Mouse (Mus musculus): ENCODE measurements around the gene Rftn1.
"Not testable (repeated sequence)": the region's sequence is repeated elsewhere in the genome, so short reads cannot be mapped to it uniquely, and the experiment has no call there.

Rftn1 gene

DNA sequence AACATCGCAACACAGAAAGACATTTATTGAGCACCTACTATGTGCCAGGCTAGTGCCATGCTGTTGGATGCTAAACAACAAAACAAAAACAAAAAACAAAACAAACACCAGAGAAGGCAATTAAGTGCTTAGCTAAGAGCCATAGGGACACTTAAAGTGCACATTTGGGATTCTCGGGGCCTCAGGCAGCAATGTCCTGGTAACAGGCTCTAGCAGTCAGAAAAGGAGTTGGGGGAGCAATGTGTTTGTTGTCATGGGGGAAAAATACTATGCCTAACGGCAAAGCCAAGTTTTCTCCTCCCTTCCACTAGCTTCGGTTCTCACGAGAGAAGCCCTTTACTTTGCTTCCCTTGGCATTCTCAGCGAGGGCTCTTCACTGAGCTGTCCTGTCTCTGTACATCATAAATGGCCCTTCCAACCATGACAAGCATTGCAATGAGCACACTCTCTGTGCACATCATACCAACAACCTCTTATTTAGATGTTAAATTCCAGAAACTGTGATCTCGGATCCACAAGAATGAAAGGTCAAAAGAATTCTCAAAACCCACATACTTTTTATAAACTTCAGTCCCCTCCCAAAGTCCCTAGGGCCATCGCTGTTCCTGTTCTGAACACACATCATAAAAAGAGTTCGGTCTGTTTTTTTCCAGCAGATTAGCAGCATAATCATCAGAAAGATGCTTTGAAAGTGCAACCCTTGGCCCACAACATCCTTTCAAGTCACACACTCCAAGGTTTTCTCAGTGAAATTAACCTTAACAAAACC is 63.2 kb downstream of the Rftn1 start:
- no peak for DNase-seq (ENCODE audit: low spot score)

DNA sequence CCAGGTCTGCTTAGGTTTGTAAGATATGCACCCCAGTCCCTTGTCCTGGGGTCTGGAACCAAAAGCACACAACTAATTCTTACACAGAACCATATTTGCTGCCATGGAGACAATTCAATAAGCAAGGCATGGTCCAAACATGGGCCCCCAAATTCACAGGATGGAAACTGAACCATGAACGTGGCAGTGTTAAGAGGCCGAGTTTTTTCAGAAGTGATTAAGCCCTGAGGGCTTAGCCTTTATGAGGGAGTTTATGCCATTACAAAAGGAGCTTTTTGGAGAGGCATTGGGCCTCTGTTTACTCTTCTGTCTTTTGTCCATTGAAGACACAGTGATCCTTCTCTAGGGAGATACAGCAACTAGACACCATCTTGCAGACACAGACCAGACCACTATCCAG is 63.9 kb downstream of the Rftn1 start:
- DNase-seq (ENCODE audit: low spot score): no peak

DNA sequence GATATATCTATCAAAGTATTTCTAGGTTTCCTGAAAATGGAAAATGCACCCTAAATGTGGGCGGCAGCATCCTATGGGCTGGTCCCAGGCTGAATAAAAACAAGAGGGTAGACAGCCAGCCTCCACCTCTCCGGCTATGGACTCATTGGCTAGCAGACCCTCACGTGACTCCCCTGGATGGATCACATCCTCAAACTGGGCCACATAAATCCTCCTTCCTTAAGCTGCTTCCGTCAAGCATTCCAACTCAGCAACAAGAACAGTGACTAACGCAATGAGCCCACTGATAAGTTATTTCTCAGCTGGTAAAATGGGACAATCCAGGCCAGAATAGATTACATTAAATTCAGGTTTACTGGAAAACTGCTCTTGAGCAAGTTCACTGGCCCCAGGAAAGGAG is 64.6 kb downstream of the Rftn1 start:
- DNase-seq (ENCODE audit: low spot score): no peak

DNA sequence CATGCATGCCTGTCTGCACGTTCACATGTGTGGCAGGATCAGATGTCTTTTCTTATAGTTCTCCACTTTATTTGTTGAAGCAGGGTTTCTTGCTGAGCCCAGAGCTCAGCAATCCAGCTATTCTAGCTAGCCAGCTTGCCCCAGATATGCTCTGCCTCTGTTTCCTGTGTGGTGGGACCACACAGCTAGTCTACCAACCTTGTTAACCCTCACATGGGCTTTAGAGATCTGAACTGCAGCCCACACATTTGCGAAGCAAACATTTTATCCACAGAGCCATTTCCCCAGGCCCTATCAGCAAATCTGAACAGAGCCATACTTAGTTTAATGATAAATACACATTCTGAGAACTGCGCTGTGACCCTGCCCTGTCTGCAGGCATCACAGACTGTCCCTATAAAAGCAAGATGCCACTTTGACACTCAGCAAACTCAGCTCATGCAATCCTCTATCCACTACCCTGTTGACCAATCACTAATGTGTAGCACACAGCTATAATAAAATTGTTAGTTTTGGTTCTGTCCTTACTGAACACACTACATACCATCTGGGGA is 65.2 kb downstream of the Rftn1 start:
- DNase-seq (ENCODE audit: low spot score): no peak

DNA sequence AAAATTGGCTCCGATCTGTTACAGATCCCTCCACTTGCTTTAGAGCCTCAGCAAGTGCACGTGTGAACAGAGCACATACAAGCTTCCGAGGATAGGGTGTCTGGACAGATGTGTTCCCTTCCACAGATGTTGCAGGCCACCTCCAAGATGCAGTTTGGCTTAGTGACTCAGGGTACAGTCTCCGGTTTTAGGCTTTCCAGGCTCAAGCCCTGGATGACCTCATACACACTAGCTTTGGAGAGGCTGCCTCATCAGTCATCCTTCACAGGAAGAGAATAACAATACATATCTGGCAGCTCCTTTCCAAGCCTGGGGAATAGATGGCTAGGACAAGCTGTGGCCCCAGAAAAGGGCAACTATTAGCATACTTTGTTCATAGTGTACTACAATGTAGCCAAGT is 65.8 kb downstream of the Rftn1 start:
- no peak for DNase-seq (ENCODE audit: low spot score)

DNA sequence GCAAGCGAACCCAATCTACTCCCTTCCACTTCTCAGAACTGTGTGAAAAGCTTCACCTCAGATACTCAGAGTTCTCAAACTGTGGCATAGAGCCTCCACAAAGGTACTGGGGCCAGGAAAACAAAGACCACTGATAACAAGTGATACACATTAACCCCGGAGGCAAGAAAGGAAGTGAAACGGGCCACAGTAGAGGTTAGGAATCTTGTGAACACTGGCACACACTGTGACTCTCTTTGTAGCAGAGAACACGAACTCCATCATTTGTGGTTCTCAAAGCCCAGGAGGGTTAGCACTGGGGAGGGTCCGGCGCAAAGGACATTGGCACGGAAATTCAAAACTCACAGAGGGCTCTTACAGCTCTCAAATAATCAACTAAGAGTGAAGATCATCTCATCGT is 67.9 kb downstream of the Rftn1 start:
- no peak for DNase-seq (ENCODE audit: low spot score)

DNA sequence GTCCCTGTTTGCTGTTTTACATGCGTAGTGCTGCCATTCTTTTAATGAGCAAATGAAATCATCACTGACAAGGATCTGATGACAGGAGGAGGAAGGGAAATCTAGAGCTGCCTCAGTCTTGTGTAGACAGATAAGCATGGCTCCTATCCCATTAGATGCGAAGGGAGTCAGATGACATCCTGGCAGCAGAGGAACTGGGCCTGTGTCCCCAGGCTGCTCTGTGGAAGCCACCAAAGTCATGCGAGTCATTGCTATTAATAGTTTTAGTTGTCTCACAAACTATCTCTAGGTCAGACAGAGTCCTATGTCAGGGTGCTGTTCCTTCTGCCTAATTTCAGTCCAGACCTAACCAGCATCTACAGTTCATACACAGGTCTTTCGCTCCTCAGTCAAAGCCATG is 70.4 kb downstream of the Rftn1 start:
- no peak for DNase-seq (ENCODE audit: low spot score)

DNA sequence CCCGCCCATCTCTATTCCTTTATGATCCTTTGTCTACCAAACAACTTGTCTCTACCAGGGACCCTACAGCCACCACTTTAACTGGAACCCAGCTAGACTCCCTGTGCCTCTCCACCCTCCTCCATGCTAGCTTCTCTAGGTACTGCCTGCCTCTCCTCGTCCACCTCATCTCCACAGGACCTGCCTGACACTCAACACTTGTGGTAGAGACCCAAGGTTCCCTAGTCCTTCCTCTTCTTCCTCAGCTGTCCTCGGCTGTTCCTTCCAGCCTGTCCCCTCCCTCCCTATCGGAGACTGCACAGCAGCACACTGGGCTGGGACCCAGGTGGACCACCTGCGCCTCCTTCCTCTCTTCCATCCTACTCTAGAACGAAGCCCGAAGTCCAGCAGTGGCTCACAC is 73.0 kb downstream of the Rftn1 start:
- DNase-seq (ENCODE audit: low spot score): no peak

DNA sequence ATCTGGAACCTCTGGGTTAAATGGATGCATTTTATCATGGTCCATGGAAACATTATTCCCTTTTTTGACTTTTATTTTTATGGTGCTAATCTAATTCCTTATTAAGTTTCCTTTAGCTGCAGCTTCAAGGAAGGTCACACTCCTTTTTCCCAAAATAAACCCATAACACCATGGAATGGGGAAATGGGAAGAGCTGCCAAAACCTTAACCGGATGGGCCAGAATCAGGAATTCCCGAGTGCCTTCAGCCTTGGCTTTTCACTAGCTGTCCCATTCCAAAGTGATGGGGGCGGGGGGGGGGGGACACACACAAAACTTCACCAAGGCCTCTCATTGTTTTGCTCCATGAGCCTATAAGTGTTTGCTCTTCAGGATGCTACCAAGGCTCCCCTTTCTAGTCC is 73.5 kb downstream of the Rftn1 start:
- no peak for DNase-seq (ENCODE audit: low spot score)

DNA sequence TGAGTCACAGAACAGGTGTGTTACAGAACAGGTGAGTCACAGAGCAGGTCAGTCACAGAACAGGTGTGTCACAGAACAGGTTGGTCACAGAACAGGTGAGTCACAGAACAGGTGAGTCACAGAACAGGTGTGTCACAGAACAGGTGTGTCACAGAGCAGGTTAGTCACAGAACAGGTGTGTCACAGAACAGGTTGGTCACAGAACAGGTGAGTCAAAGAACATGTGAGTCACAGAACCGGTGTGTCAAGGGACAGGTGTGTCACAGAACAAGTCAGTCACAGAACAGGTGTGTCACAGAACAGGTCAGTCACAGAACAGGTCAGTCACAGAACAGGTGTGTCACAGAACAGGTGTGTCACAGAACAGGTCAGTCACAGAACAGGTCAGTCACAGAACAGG is 74.1 kb downstream of the Rftn1 start:
- not testable (repeated sequence) for DNase-seq (ENCODE audit: low spot score)

DNA sequence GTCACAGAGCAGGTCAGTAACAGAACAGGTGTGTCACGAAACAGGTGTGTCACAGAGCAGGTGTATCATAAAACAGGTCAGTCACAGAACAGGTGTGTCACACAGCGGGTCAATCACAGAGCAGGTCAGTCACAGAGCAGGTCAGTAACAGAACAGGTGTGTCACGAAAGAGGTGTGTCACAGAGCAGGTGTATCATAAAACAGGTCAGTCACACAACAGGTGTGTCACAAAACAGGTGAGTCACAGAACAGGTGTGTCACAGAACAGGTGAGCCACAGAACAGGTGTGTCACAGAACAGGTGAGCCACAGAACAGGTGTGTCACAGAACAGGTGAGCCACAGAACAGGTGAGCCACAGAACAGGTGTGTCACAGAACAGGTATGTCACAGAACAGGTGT is 74.8 kb downstream of the Rftn1 start:
- not testable (repeated sequence) for DNase-seq (ENCODE audit: low spot score)

DNA sequence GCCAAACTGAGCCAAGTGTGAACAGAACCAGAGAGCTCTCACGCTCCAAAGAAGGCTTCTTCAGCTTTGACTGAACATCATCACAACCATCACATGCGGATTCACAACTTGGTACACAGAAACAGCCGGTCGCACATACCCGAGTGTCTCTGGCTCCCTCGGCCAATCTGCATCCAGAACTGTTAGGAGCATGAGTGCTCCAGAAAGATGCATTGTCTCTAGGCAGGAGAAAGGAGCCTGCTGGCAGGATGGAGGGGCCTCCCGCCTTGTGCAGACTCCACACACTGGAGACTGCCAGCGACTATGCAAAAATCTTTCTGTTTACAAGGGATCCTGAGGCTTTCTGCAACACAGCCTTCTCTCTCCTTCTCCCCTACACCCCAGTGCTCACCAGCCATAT is 75.8 kb downstream of the Rftn1 start:
- DNase-seq (ENCODE audit: low spot score): no peak

DNA sequence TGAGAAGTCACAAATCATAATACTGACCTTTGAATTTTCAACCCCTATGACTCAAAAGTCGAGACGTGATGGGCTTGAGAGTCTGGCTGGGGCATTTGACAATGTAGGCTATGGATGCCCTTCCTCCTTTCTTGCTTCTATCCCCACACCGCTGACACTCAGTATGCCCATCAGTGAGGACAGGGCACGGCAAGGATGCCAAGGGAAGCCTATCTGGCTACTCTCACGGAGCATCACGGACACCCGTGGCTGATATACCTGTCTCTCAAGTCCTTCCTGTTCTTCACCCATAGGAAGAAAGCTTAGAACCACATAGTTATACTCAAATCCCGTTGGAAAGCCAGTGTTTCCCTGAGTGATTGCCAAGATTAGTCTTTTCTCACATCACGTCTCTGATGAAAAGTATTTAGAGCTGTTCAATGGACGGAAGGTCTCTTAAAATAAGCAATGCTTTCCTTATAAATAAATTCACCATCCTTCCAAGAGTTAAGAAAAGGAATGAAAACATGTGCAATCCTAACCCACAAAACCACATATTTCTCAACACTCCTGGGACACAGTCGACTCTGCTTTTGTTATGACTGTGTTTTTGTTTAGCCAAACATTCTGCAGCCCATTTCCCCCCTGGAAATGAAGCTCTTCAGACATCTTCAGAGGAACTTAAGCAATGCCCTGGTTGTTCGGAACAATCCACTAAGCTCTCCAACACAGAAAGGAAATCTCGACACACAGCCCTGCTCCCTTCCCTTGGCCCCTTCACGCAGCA is 79.6 kb downstream of the Rftn1 start:
- DNase-seq (ENCODE audit: low spot score): no peak

DNA sequence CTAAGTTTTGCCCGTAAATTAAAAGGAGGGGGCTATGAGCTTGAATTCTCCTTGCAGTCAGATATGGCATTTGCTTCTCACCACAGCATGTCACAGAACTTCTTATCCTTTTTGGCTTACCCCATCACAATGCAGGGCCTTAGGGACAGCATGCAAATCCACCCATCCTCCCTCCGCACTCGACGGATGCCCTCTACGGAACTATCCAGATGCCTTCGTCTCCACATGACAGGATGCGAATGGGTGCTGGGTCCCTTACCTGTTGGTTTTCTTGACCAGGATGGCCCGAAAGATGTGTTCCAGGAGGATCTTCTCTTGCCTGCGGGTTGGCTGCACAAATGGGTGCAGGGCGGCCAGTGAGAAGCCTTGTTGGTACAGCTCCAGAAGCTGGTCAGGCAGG is 83.7 kb downstream of the Rftn1 start:
- DNase-seq (ENCODE audit: low spot score): no peak

DNA sequence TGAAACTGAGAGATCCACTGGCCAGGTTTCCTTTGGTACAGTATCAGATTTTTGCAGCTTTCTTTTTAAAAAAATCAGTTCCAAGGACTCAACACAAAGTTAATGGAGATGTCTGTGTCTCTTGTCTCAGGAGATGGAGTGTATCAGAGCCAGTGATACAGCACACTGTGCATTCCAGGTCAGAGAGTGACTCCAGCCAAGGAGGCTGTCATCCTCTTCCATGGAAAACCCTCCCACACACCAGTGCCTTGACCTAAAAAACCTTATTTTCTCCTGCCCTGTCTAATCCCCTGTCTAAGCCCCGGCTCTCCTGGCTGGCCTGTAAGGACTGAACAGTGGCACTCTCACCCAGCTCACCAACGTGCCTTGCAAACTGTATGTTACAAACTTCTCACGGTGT is 86.3 kb downstream of the Rftn1 start:
- no peak for DNase-seq (ENCODE audit: low spot score)

DNA sequence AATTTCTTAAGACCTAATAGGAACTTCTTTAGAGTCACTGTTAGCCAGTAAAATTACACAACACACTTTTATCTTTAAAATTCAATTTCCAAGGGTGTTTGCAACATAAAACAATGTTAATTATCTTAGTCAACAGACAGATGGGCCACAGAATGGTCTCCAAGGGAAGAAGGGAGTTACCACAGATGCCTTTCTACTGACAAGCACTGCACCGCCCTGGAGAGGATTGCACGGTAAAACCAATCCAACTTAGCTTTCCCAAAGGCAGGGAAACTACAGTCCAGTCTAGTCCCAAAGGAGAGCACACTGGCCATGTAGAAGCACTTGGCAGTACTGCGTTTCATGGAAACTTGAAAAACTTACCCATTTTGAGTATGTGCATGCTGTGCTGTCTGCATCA is 89.1 kb downstream of the Rftn1 start:
- DNase-seq (ENCODE audit: low spot score): no peak

DNA sequence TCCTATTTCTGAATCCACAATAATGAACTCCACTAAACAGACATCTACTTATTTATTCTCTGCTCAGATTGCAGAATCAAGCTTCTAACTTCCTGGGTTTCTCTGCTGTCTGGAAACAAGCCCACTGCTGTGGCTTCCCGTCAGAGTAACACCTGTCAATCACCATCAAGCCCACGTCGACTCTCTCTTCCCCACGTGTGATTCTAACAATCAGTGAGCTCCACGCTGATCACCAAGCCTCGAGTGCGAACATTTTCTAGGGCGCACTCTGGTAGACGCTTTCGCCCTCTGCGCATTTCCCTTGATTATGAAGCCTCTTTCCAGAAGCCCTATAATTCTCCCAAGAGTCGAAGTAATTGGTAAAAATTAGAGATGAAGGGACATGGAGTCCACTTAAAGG is 90.4 kb downstream of the Rftn1 start:
- no peak for DNase-seq (ENCODE audit: low spot score)

DNA sequence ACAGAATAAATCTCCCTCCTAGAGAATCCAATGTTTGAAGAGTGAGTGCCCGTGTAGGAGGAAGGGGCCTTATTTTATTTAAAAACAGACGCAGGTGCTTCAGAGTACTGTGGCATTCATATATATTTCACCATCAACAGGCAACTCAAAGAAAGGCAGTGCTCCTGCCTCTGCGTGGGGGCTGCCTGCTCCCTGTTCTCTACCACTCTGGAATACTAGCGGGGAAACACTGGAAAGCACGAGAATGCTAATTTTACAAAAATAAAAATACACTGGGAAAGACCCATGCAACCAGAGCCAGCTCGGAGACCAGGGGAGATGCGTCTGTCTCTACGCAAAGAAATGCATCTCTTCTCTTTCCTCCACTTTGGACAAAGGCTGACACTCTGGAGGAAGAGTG is 91.1 kb downstream of the Rftn1 start:
- no peak for DNase-seq (ENCODE audit: low spot score)

DNA sequence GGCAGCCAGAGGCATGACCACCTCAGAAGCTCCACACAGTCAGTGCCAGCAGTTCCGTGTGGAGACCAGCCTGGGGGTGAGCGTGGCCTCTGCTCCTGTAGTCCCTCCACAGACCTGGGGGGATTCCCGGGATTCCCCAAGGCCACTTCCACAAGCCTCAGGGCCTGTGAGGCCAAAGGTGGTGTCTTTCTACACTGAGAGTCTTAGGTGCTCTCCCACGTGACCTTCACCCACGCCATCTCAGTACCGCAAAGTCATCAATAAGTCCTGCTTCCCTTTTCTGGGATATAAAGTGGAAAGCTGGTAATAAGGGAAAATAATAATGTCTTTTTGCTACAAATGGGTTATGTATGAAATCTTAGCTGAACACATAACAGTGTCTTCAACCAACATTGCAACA is 92.2 kb downstream of the Rftn1 start:
- no peak for DNase-seq (ENCODE audit: low spot score)

DNA sequence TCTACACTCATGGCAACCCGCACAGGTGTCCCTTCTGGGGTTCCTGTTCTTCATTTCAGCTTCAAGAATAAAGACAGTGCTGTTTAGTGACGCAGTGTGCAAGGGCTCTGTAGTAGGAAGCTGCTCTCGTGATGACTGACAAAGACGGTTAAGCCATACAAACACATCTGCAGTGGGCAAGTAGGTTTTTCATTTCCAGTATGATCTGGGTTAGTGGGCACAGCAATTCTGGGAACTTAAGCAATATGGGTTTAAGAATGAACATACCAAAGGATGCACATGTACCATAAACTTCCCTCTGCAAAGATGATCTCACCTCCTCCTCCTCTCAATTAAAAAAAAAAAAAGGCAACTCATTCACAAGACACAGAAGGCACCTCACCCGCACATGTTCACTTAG is 92.6 kb downstream of the Rftn1 start:
- no peak for DNase-seq (ENCODE audit: low spot score)

DNA sequence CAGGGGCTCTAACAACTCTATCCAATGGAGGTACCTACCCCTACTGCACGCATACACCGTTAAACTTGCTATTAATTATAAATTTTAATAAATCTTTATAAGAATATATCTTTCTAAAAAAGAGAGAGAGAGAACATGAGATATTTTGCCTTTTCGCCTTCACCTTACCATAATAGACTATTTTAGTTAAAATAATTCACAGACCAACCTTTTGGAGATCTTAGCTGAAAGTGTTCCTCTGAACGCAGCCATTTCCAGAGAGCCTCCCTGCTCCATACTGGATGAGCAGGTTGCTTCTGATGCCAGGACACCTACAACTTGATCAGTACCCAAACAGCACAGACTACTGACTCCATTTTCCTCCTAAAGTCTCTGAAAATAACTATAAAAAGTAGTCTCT is 94.2 kb downstream of the Rftn1 start:
- DNase-seq (ENCODE audit: low spot score): no peak

DNA sequence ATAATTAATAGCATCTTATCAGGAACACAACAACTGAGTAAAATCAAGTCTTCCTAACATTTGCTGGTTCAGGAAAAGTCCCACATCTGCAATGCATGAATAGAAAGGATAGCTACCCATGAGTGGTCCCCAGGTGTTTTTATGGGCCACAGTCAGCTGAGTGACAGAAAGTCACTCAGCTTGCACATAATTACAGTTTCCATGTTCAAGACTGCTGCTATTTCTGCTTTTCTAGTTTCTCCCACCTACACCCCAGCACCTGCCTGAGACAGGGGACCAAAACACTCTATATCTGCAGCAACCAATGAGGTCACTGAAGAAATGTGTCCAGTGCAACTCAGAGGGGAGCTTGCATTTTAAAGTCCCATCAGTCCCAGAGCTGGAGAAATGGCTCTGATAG is 95.9 kb downstream of the Rftn1 start:
- DNase-seq (ENCODE audit: low spot score): no peak

DNA sequence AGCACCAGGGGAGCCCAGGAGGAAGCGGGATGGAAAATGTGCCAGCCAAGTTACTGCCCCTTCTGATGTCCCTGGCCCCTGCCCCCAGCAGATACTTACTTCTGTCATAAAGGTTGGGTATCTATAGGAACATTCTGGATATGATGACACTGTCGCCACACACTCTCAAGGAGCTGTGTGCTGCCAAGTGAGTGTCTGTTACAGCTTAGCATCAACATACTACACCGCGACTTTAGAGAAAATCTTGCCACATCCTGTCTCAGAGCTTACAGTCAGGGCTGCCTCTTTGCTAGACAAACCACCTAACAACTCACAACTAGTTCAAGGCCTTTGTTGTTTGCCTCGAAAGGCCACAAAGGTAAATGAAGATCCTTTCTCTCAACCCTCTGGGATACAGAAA is 96.4 kb downstream of the Rftn1 start:
- no peak for DNase-seq (ENCODE audit: low spot score)

DNA sequence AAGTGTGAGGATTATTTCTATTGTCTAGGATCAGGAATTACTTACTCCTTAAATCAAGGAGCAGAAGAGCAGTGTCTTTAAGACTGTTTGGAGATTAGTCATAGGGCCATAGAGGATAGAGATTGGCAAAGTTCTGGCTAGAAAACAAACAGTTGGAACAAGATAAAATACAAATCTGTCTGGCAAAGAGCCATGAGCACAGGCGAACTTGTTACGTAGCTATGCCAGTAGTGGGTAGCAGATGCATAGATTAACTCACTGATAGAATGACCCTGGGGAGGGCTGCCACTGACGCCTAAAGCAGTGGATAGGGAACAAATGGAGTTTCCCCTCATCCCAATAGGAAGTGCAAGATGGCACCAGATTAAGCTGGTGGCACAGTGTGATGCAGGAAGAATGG is 97.1 kb downstream of the Rftn1 start:
- no peak for DNase-seq (ENCODE audit: low spot score)

Measured in left cerebral cortex, adult 11 months (tissue).